Mouse (Mus musculus): ENCODE measurements around the gene C2cd4d. TPM values are rescaled to one million over a fixed set of nuclear protein-coding genes. Genes with fewer than 3 reads are reported as not detected.

C2cd4d gene
- polyA plus RNA-seq, 1 experiment from 2014 or later: 0.23 TPM

- Histone ChIP-seq H3K4me3 (peak overlapping the region; percentile 56), H3K36me3 (no peaks in the 10 kb centered on the region), H3K4me1 (peaks cover 39% of the 10 kb centered on the region), H3K27ac (replicated peaks) (peak overlapping the region; percentile 78), H3K9me3 (replicated peaks) (no peaks in the 10 kb centered on the region), H3K27me3 (ENCODE audit: low read depth, poor library complexity, severe bottlenecking) (peaks cover 78% of the 10 kb centered on the region)
- DNase-seq (ENCODE audit: low spot score): peak; percentile 47
- WGBS: 2% methylated on average over 20 of the region's 20 CpGs
These were observed 36.8 kb downstream of the C2cd4d start for GRCm38 (mm10) chr3:94398943-94399481.

GRCm38 (mm10) chr3:94399663-94400310 is 37.5 kb downstream of the C2cd4d start:
- Histone ChIP-seq H3K4me1 (peaks cover 47% of the 10 kb centered on the region), H3K9me3 (replicated peaks) (no peaks in the 10 kb centered on the region), H3K4me3 (peak overlapping the region; percentile 56), H3K27ac (replicated peaks) (peak overlapping the region; percentile 78), H3K36me3 (no peaks in the 10 kb centered on the region), H3K27me3 (ENCODE audit: low read depth, poor library complexity, severe bottlenecking) (peaks cover 83% of the 10 kb centered on the region)
- WGBS: 19% methylated on average over 5 of the region's 5 CpGs
- peak; percentile 56 for DNase-seq (ENCODE audit: low spot score)

GRCm38 (mm10) chr3:94402451-94402850 is 40.2 kb downstream of the C2cd4d start:
- Histone ChIP-seq H3K27me3 (ENCODE audit: low read depth, poor library complexity, severe bottlenecking) (peaks cover 72% of the 10 kb centered on the region), H3K4me3 (no peak overlapping the region), H3K4me1 (peaks cover 54% of the 10 kb centered on the region), H3K9me3 (replicated peaks) (no peaks in the 10 kb centered on the region), H3K36me3 (no peaks in the 10 kb centered on the region), H3K27ac (replicated peaks) (no peak overlapping the region)
- 80% methylated on average over 8 of the region's 8 CpGs for WGBS
- DNase-seq (ENCODE audit: low spot score): no peak

- no peak overlapping the region; the same call in 1 of the 2 replicates for H3K27ac ChIP-seq (replicated peaks)
- DNase-seq (ENCODE audit: low spot score): no peak
These were observed 42.3 kb downstream of the C2cd4d start for GRCm38 (mm10) chr3:94404366-94405054.

GRCm38 (mm10) chr3:94405561-94405960 is 43.3 kb downstream of the C2cd4d start:
- WGBS: 80% methylated on average over 4 of the region's 4 CpGs
- Histone ChIP-seq H3K4me1 (peaks cover 34% of the 10 kb centered on the region), H3K27me3 (ENCODE audit: low read depth, poor library complexity, severe bottlenecking) (peaks cover 41% of the 10 kb centered on the region), H3K4me3 (no peak overlapping the region), H3K9me3 (replicated peaks) (no peaks in the 10 kb centered on the region), H3K36me3 (no peaks in the 10 kb centered on the region; the same call in 1 of the 2 replicates), H3K27ac (replicated peaks) (no peak overlapping the region)
- DNase-seq (ENCODE audit: low spot score): no peak

More at GRCm38 (mm10) chr3:94404366-94405054, 42.3 kb downstream of the C2cd4d start:
- Histone ChIP-seq H3K27me3 (ENCODE audit: low read depth, poor library complexity, severe bottlenecking) (peaks cover 51% of the 10 kb centered on the region), H3K4me3 (no peak overlapping the region), H3K4me1 (peaks cover 44% of the 10 kb centered on the region), H3K9me3 (replicated peaks) (no peaks in the 10 kb centered on the region), H3K36me3 (no peaks in the 10 kb centered on the region)
- WGBS: 22% methylated on average over 7 of the region's 7 CpGs

GRCm38 (mm10) chr3:94412530-94412929 is 50.3 kb downstream of the C2cd4d start:
- DNase-seq (ENCODE audit: low spot score): no peak
- peak overlapping the region; percentile 89 for H3K27ac ChIP-seq (replicated peaks)
- no peaks in the 10 kb centered on the region for H3K27me3 ChIP-seq (ENCODE audit: low read depth, poor library complexity, severe bottlenecking)
- WGBS: 10% methylated on average over 25 of the region's 25 CpGs
- peaks cover 2% of the 10 kb centered on the region; the same call in 1 of the 2 replicates for H3K36me3 ChIP-seq
- H3K9me3 ChIP-seq (replicated peaks): no peaks in the 10 kb centered on the region
- H3K4me1 ChIP-seq: peaks cover 21% of the 10 kb centered on the region
- H3K4me3 ChIP-seq: peak overlapping the region; percentile 67

GRCm38 (mm10) chr3:94413031-94413679 is 50.9 kb downstream of the C2cd4d start, which contains the start of gene Tdrkh:
Gene Tdrkh (plus strand): TSS chr3:94413273.
- peak; percentile 97 for DNase-seq (ENCODE audit: low spot score)
- H3K4me3 ChIP-seq: peak within 1 kb of the TSS; percentile 67
- H3K27me3 ChIP-seq (ENCODE audit: low read depth, poor library complexity, severe bottlenecking): no peaks in the 10 kb centered on the region
- H3K9me3 ChIP-seq (replicated peaks): no peaks in the 10 kb centered on the region
- peaks cover 21% of the 10 kb centered on the region for H3K4me1 ChIP-seq
- H3K36me3 ChIP-seq: peaks cover 2% of the 10 kb centered on the region; the same call in 1 of the 2 replicates
- H3K27ac ChIP-seq (replicated peaks): peak within 1 kb of the TSS; percentile 89
- WGBS: 10% methylated on average over 52 of the region's 52 CpGs

Other genes with a start within 250 kb of the C2cd4d start
- not detected in 2 replicates for gene Gm10696, start 184.2 kb upstream of the C2cd4d start, polyA plus RNA-seq (2016; fragmentation: Nextera tagmentation; extraction: Ambion mirVana)
- not detected in 2 replicates for gene Gm5286, start 165.7 kb upstream of the C2cd4d start, polyA plus RNA-seq (2016; fragmentation: Nextera tagmentation; extraction: Ambion mirVana)
- not detected in 2 replicates for gene Gm4778, start 98.4 kb upstream of the C2cd4d start, polyA plus RNA-seq (2016; fragmentation: Nextera tagmentation; extraction: Ambion mirVana)
- 9.4 and 10.4 TPM in 2 replicates for gene Them4, start 52.3 kb upstream of the C2cd4d start, polyA plus RNA-seq (2016; fragmentation: Nextera tagmentation; extraction: Ambion mirVana)
- gene Them5, start 20.3 kb upstream of the C2cd4d start, polyA plus RNA-seq (2016; fragmentation: Nextera tagmentation; extraction: Ambion mirVana): not detected in 2 replicates
- gene Rorc, start 10.4 kb downstream of the C2cd4d start, polyA plus RNA-seq (2016; fragmentation: Nextera tagmentation; extraction: Ambion mirVana): 0.14 TPM in 1 of 2 replicates, not detected in the other
- gene Lingo4, start 36.1 kb downstream of the C2cd4d start, polyA plus RNA-seq (2016; fragmentation: Nextera tagmentation; extraction: Ambion mirVana): 0.71 and 0.72 TPM in 2 replicates
- 45.2 and 53.8 TPM in 2 replicates for gene Tdrkh, start 50.8 kb downstream of the C2cd4d start, polyA plus RNA-seq (2016; fragmentation: Nextera tagmentation; extraction: Ambion mirVana)
- 71.7 and 72.9 TPM in 2 replicates for gene Mrpl9, start 80.9 kb downstream of the C2cd4d start, polyA plus RNA-seq (2016; fragmentation: Nextera tagmentation; extraction: Ambion mirVana)
- 0.58 and 0.65 TPM in 2 replicates for gene Oaz3, start 81.5 kb downstream of the C2cd4d start, polyA plus RNA-seq (2016; fragmentation: Nextera tagmentation; extraction: Ambion mirVana)
- 69.0 and 128 TPM in 2 replicates for gene Celf3, start 115.9 kb downstream of the C2cd4d start, polyA plus RNA-seq (2016; fragmentation: Nextera tagmentation; extraction: Ambion mirVana)
- 8.4 and 12.5 TPM in 2 replicates for gene Riiad1, start 117.9 kb downstream of the C2cd4d start, polyA plus RNA-seq (2016; fragmentation: Nextera tagmentation; extraction: Ambion mirVana)
- 44.8 and 48.6 TPM in 2 replicates for gene Snx27, start 220.3 kb downstream of the C2cd4d start, polyA plus RNA-seq (2016; fragmentation: Nextera tagmentation; extraction: Ambion mirVana)

All from midbrain, embryonic 10.5 days (tissue).